Mouse (Mus musculus) forebrain, embryonic 11.5 days (tissue): ENCODE measurements around the gene Atxn1. TPM values are rescaled to one million over a fixed set of nuclear protein-coding genes. Genes with fewer than 3 reads are reported as not detected.

Experiments used
- ATAC-seq: fragments of 200-750 bp; cut with Nextera tagmentation; replicated peaks from 2 replicates; pipeline ENCODE4 v1.8.0; 2017; ENCODE audit warnings: moderate TSS enrichment; ENCODE audit not compliant: low FRiP score
- DNase-seq: peaks from one replicate; pipeline ENCODE4 v3.0.0-alpha.2; 2017; ENCODE audit warnings: low spot score
- H3K27ac ChIP-seq: fragments of 300-500 bp; sonication (generic); 2 replicates; pipeline ENCODE4 v1.5.1; 2014; ENCODE audit warnings: low read depth, low read length
- H3K27me3 ChIP-seq: fragments of 300-500 bp; sonication (generic); 2 replicates; pipeline ENCODE4 v1.6.1; 2014; ENCODE audit warnings: mild to moderate bottlenecking, low read length, mixed read lengths; ENCODE audit not compliant: control insufficient read depth, insufficient read depth
- H3K36me3 ChIP-seq: fragments of 300-500 bp; sonication (generic); 2 replicates; pipeline ENCODE4 v1.6.1; 2014; ENCODE audit warnings: mild to moderate bottlenecking, low read length, moderate library complexity, mixed read lengths; ENCODE audit not compliant: control insufficient read depth, insufficient read depth
- H3K4me1 ChIP-seq: fragments of 300-500 bp; sonication (generic); replicated peaks from 2 replicates; pipeline ENCODE4 v1.6.1; 2014; ENCODE audit warnings: low read length, mixed read lengths; ENCODE audit not compliant: control insufficient read depth, insufficient read depth
- H3K4me2 ChIP-seq: fragments of 300-500 bp; sonication (generic); 2 replicates; pipeline ENCODE4 v1.6.1; 2014; ENCODE audit warnings: low read depth, mild to moderate bottlenecking, low read length, moderate library complexity, mixed read lengths; ENCODE audit not compliant: severe bottlenecking
- H3K4me3 ChIP-seq: fragments of 300-500 bp; sonication (generic); 2 replicates; pipeline ENCODE4 v1.5.1; 2014; ENCODE audit warnings: low read depth, low read length
- H3K9ac ChIP-seq: fragments of 300-500 bp; sonication (generic); 2 replicates; pipeline ENCODE4 v1.6.1; 2014; ENCODE audit warnings: low read length
- H3K9me3 ChIP-seq: fragments of 300-500 bp; sonication (generic); 2 replicates; pipeline ENCODE4 v1.6.1; 2016; ENCODE audit warnings: low read length, mixed read lengths; ENCODE audit not compliant: control insufficient read depth
- WGBS: fragments of 180-500 bp; shearing (Covaris S2); extraction: QIAGEN DNeasy Blood & Tissue Kit; methylation state at CpG from one replicate; pipeline ENCODE4 v1.1.7; 2014; 5-methylcytosine and 5-hydroxymethylcytosine counted together
- polyA plus RNA-seq: library from polyadenylated mRNA; unstranded; fragments of >200 nt; fragmentation: Nextera tagmentation; extraction: Ambion mirVana; gene quantifications from 2 replicates; pipeline ENCODE4 v1.2.1, GENCODE M21; 2014

Gene Atxn1
- polyA plus RNA-seq, 1 experiment from 2014 or later, result 3.3 TPM

DNA sequence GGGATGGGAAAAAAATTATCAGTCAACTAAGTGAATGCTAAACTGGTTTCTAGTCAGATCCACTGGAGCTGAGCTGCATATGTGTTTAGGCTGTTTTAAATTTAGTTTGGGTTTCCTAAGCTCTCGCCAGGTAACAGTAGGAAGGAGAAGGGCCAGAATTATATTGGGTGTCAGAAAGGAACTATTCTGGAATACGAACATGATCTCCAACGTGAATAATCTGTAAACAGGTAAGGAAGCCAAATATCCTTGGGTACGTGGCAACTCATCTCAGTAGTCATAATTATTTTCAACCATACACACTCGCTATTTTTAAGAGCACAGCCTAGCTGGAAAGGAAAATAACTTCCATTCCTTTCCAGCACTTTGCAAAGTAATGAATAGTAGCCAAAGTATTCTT lies 7.2 kb downstream of the Atxn1 start:
- Histone ChIP-seq H3K4me1 (peaks cover 14% of the 10 kb centered on the region), H3K36me3 (no peaks in the 10 kb centered on the region), H3K9me3 (no peaks in the 10 kb centered on the region), H3K9ac (no peak overlapping the region), H3K27ac (no peak overlapping the region), H3K4me3 (no peak overlapping the region), H3K27me3 (no peaks in the 10 kb centered on the region), H3K4me2 (no peak overlapping the region)
- WGBS, result 94% methylated on average over 5 of the region's 5 CpGs
- DNase-seq, result no peak
- no peak for ATAC-seq

DNA sequence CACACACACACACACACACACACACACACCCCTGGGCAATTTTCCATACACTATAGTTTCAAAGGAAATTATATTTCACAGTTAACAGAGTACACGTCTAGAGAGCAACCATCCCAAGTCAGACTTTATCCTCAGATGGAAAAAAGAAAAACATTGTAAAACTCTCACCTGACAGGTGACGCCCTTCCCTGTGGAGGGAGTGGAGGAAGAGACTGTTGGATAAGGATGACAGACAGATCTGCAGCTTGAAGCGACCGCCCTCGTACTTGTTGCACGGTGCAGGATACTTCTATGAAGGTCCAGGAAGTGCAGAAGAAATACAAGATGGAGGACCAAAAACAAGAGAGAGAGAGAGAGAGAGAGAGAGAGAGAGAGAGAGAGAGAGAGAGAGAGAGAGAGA lies 8.5 kb downstream of the Atxn1 start:
- 85% methylated on average over 6 of the region's 6 CpGs for WGBS
- ATAC-seq (no peak), DNase-seq (no peak)
- Histone ChIP-seq H3K36me3 (no peaks in the 10 kb centered on the region), H3K27me3 (no peaks in the 10 kb centered on the region), H3K4me2 (no peak overlapping the region), H3K4me1 (peaks cover 5% of the 10 kb centered on the region; the same call in 1 of the 2 replicates), H3K9me3 (no peaks in the 10 kb centered on the region), H3K9ac (no peak overlapping the region), H3K27ac (no peak overlapping the region), H3K4me3 (no peak overlapping the region)

DNA sequence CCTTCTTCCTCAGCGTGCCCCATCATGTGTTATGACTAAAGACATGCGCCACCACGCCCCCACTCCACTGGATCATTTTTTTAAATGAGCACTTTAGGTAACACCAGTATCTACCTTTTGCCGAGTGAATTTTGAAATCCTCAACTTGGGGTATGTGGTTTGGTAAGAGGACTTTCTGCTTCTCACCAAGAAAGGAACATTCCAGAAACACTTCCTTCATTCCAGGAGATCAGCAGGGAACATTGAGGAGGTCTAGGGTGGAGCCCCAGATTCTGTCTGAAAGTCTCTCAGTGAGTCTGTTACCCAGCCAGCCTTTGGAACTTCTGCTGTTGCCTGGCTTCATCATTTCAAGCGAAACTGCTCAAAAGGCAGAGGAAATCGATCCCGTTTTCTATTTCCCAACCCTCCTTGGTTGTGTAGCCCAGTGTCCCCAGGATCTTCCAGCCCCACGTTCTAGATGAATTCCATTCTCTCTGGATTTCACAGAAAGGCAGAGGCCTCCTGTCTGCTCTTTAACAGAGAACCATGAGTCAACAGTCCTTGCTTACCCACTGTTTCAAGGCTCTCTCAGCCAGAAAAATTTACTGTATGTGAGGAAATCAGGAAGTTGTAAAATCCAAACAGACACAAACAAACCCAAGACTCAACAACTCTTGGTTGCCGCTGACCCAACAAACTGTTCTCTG lies 9.3 kb downstream of the Atxn1 start:
- WGBS, result 94% methylated on average over 9 of the region's 9 CpGs
- Histone ChIP-seq H3K4me2 (no peak overlapping the region), H3K27ac (no peak overlapping the region), H3K4me3 (no peak overlapping the region), H3K9ac (no peak overlapping the region), H3K36me3 (no peaks in the 10 kb centered on the region), H3K4me1 (peaks cover 3% of the 10 kb centered on the region; the same call in 1 of the 2 replicates), H3K9me3 (no peaks in the 10 kb centered on the region), H3K27me3 (no peaks in the 10 kb centered on the region)
- ATAC-seq (no peak), DNase-seq (no peak)

DNA sequence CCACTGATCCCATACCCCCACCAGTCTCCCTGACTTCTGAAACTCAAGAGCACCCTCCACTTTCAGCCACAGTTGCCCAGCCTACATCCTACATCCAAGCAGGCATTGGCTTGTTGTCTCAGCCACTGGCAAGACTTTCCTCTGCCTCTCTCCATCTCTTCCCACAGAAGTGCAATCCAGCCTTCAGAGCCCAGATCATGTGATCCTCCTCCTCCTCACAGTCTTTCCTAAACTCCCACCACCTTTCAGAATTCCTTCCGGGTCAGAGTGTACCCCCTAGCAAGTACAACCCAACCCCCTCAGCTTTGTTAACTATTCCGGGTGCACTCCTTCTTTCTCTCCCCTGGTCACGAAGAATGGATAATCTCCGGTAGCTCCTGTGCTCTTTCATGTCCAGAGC lies 11.7 kb downstream of the Atxn1 start:
- DNase-seq, result no peak
- 54% methylated on average over 4 of the region's 4 CpGs for WGBS
- Histone ChIP-seq H3K4me3 (no peak overlapping the region), H3K9ac (no peak overlapping the region), H3K4me2 (no peak overlapping the region), H3K9me3 (no peaks in the 10 kb centered on the region), H3K27me3 (no peaks in the 10 kb centered on the region), H3K27ac (no peak overlapping the region), H3K36me3 (no peaks in the 10 kb centered on the region), H3K4me1 (no peaks in the 10 kb centered on the region; the same call in 1 of the 2 replicates)
- no peak for ATAC-seq

DNA sequence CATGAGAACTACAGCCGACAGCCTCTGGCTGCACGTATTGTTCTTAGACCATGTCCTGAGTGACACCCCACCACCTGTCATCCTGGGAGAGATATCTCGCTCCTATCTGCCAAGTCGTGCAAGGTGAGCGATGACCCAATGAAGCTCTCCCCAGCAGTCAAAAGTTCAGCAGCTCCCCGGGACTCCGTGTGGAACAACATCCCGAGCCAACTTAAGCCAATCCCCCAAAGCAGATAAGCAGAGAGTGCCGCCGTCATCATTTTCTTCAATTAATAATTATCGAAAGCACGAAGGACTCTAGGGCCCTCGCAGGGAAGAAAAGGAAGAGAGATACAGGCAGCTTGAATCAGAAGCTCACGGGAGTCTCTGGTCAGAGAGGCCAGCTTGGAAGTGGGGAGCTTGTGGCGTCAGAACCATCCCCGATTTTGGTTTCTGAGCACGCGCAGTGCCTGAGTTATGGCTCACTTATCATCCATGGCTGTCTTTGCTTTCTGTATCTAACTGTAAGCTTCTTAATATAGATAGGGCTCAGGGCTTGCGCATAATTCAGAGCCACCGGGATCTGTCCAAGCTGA lies 13.7 kb downstream of the Atxn1 start:
- Histone ChIP-seq H3K9ac (no peak overlapping the region), H3K4me3 (no peak overlapping the region), H3K27me3 (no peaks in the 10 kb centered on the region), H3K4me2 (no peak overlapping the region), H3K4me1 (no peaks in the 10 kb centered on the region; the same call in 1 of the 2 replicates), H3K36me3 (no peaks in the 10 kb centered on the region), H3K9me3 (no peaks in the 10 kb centered on the region), H3K27ac (no peak overlapping the region)
- WGBS, result 90% methylated on average over 20 of the region's 20 CpGs
- no peak for DNase-seq
- ATAC-seq, result no peak

DNA sequence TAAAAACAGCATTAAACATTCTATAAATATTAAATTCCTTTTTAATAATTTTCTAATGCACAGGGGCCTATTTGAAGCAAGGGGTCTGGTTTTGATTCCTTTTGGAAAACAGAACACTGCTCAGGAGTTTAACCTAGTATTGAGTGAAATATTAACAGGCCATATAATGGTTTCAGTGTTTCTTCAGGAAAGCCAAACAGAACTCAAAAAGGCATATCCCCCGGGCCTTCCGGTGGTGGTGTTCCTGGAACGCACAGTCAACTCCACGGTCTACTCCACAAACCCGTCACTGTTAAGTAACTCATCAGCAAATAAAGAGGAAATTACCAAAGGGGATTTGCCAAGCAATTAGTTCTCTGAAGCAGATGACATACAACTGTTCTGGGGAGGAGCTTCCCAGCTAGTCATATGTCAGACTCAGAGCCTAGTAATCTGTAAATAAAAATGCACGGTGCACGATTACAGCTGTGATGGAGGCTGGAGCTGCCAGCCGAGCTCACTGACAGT lies 14.4 kb downstream of the Atxn1 start:
- Histone ChIP-seq H3K9ac (no peak overlapping the region), H3K4me1 (no peaks in the 10 kb centered on the region; the same call in 1 of the 2 replicates), H3K4me2 (no peak overlapping the region), H3K27ac (no peak overlapping the region), H3K27me3 (no peaks in the 10 kb centered on the region), H3K36me3 (no peaks in the 10 kb centered on the region), H3K4me3 (no peak overlapping the region), H3K9me3 (no peaks in the 10 kb centered on the region)
- ATAC-seq, result no peak
- WGBS, result 83% methylated on average over 8 of the region's 8 CpGs
- DNase-seq, result no peak

DNA sequence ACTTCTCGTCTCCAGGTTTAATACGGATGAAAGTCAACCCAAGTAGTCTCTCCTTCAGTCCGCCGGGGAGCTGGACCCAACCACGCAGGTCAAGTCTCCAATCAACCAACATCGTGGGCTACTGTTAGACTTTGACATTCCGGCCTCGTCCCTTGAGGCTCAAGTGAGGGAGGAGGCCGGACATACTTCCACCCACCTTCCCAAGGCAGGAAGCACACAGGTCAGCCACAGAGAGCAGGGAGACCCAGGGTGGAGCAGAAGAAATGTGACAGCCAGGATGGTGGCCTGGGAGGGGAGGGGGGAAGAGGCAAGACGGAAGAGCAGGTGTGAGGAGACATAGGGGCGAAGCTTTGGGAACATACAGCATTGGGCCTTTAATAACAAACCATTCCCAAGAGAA lies 18.7 kb downstream of the Atxn1 start:
- no peaks in the 10 kb centered on the region for H3K27me3 ChIP-seq
- H3K9me3 ChIP-seq, result no peaks in the 10 kb centered on the region
- H3K4me1 ChIP-seq, result no peaks in the 10 kb centered on the region
- H3K27ac ChIP-seq, result no peak overlapping the region
- no peak overlapping the region for H3K9ac ChIP-seq
- ATAC-seq (no peak), DNase-seq (no peak)
- no peak overlapping the region for H3K4me3 ChIP-seq
- H3K36me3 ChIP-seq, result no peaks in the 10 kb centered on the region
- 96% methylated on average over 11 of the region's 11 CpGs for WGBS
- H3K4me2 ChIP-seq, result no peak overlapping the region

DNA sequence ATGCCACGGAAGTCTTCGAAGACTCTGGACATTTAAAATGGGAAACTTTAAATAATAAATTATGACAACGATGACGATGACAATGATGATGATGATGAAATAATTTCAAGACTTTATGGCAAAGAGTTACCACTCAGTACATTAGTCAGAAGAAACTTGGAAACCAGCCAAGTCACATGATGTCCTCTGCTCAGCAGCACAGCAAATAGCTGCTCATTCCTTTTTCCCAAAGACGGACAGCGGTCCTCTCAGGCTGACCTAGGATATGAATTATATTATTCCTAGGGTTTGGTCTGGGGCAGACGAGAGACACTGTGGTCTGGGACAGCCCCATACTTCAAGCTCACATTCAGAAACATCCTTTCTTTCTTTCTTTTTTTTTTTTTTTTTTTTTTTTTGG lies 22.5 kb downstream of the Atxn1 start:
- Histone ChIP-seq H3K36me3 (no peaks in the 10 kb centered on the region), H3K4me3 (no peak overlapping the region), H3K27me3 (no peaks in the 10 kb centered on the region), H3K27ac (no peak overlapping the region), H3K9ac (no peak overlapping the region), H3K4me1 (no peaks in the 10 kb centered on the region), H3K9me3 (no peaks in the 10 kb centered on the region), H3K4me2 (no peak overlapping the region)
- DNase-seq, result no peak
- WGBS, result 95% methylated on average over 7 of the region's 7 CpGs
- ATAC-seq, result no peak

DNA sequence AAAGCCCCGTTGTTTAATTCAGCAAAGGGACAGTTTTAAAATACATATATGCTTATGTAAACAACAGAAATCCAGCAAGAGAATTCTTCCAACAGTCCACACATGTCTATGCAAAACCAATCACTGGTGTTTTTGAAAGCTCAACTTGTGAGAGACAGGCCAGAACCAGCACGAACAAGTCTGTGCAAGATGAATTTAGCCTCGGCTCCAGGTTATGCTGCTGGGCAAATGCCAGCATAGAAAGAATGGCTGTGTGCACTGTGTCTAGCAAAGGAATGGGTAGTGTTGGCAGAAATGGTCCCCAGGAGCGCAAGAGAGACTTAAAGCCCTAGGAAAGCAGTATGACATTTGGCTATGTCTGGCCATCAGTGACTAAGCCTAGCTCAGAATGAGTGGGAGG lies 24.1 kb downstream of the Atxn1 start:
- Histone ChIP-seq H3K4me3 (no peak overlapping the region), H3K4me2 (no peak overlapping the region), H3K9me3 (no peaks in the 10 kb centered on the region), H3K27me3 (no peaks in the 10 kb centered on the region), H3K36me3 (no peaks in the 10 kb centered on the region), H3K9ac (no peak overlapping the region; the same call in 1 of the 2 replicates), H3K4me1 (no peaks in the 10 kb centered on the region), H3K27ac (no peak overlapping the region)
- WGBS, result 91% methylated on average over 4 of the region's 4 CpGs
- DNase-seq (no peak), ATAC-seq (no peak)
